Mouse (Mus musculus) CH12.LX (cell line): Measurements from ENCODE around the gene Tiam1. TPM values are rescaled to one million over a fixed set of nuclear protein-coding genes. Genes with fewer than 3 reads are reported as not detected.

ENCODE experiments used
- DNase-seq: peaks from one replicate; pipeline ENCODE4 v3.0.0-alpha.2; 2013; ENCODE audit errors: extremely low read depth
- H3K27ac ChIP-seq: 2 replicates; pipeline ENCODE4 v1.5.1; 2012; ENCODE audit warnings: low read depth, mild to moderate bottlenecking, control low read depth, moderate library complexity; ENCODE audit not compliant: insufficient read depth
- H3K27me3 ChIP-seq: replicated peaks from 2 replicates; pipeline ENCODE3; 2012; ENCODE audit warnings: inconsistent platforms
- H3K36me3 ChIP-seq, 2 experiments: replicated peaks in 1 of 2; 2 replicates each; pipeline versions ENCODE3 to v1.6.1; 2012; ENCODE audit warnings: inconsistent platforms in 1 of 2, low read length in 1 of 2, mild to moderate bottlenecking in 1 of 2, mixed read lengths in 1 of 2, moderate library complexity in 1 of 2; ENCODE audit not compliant: control insufficient read depth in 1 of 2, insufficient read depth in 1 of 2
- H3K4me1 ChIP-seq, 2 experiments: 2 replicates each; pipeline ENCODE4 v1.6.1; 2012; ENCODE audit warnings: inconsistent platforms in 1 of 2, moderate library complexity in 1 of 2; ENCODE audit not compliant: insufficient read depth in 2 of 2, control insufficient read depth in 1 of 2
- H3K4me2 ChIP-seq: 2 replicates; pipeline ENCODE4 v1.6.1; 2012; ENCODE audit warnings: low read depth, mild to moderate bottlenecking, control low read depth; ENCODE audit not compliant: poor library complexity, insufficient read depth, severe bottlenecking
- H3K4me3 ChIP-seq, 3 experiments: fragments of 150-350 bp in 1 of 3; sonication (generic) in 1 of 3; replicated peaks in 1 of 3; 2 replicates each; pipeline versions ENCODE3 to v1.5.1; 2011 to 2012; ENCODE audit warnings: low read depth in 2 of 3, low read length in 2 of 3, mild to moderate bottlenecking in 2 of 3, moderate library complexity in 2 of 3, control low read depth in 1 of 3, improper control_type of control experiment in 1 of 3, inconsistent platforms in 1 of 3, mixed read lengths in 1 of 3; ENCODE audit not compliant: poor library complexity in 1 of 3
- H3K79me2 ChIP-seq: replicated peaks from 2 replicates; pipeline ENCODE4 v1.6.1; 2012; ENCODE audit warnings: mild to moderate bottlenecking, moderate library complexity; ENCODE audit not compliant: control insufficient read depth, poor library complexity, insufficient read depth, severe bottlenecking; ENCODE audit errors: extremely low read depth
- H3K9ac ChIP-seq: 2 replicates; pipeline ENCODE4 v1.6.1; 2012; ENCODE audit warnings: low read depth, mild to moderate bottlenecking, control low read depth, moderate library complexity; ENCODE audit not compliant: insufficient read depth
- H3K9me3 ChIP-seq: replicated peaks from 2 replicates; pipeline ENCODE3; 2012; ENCODE audit warnings: low read length, inconsistent platforms, mixed read lengths
- BHLHE40 ChIP-seq: IDR thresholded peaks from 2 replicates; pipeline ENCODE4 v1.6.1; 2011; ENCODE audit warnings: mild to moderate bottlenecking, low read depth, low read length, improper control_type of control experiment
- CHD2 ChIP-seq: IDR thresholded peaks from 2 replicates; pipeline ENCODE4 v1.6.1; 2011; ENCODE audit warnings: low read length, improper control_type of control experiment
- CTCF ChIP-seq, 2 experiments: IDR thresholded peaks in 1 of 2; conservative IDR thresholded peaks in 1 of 2; 2 replicates each; pipeline ENCODE4 v1.5.1; 2011 to 2012; ENCODE audit warnings: low read depth in 2 of 2, low read length in 2 of 2, improper control_type of control experiment in 1 of 2, inconsistent platforms in 1 of 2, mild to moderate bottlenecking in 1 of 2, moderate library complexity in 1 of 2
- E2F4 ChIP-seq: IDR thresholded peaks from 2 replicates; pipeline ENCODE4 v1.6.1; 2011; ENCODE audit warnings: low read depth, low read length, improper control_type of control experiment; ENCODE audit not compliant: insufficient replicate concordance
- ELF1 ChIP-seq: IDR thresholded peaks from 2 replicates; pipeline ENCODE4 v1.6.1; 2014; ENCODE audit warnings: low read depth, mild to moderate bottlenecking, inconsistent platforms, low read length, improper control_type of control experiment
- JUN ChIP-seq: IDR thresholded peaks from 2 replicates; pipeline ENCODE4 v1.6.1; 2011; ENCODE audit warnings: low read depth, mild to moderate bottlenecking, low read length, improper control_type of control experiment, moderate library complexity; ENCODE audit not compliant: insufficient read depth
- KAT2A ChIP-seq: IDR thresholded peaks from 2 replicates; pipeline ENCODE4 v1.6.1; 2012; ENCODE audit warnings: low read length, improper control_type of control experiment, inconsistent platforms; ENCODE audit not compliant: insufficient replicate concordance
- MAFK ChIP-seq: IDR thresholded peaks from 2 replicates; pipeline ENCODE4 v1.6.1; 2011; ENCODE audit warnings: low read length, improper control_type of control experiment; ENCODE audit not compliant: insufficient replicate concordance
- MAX ChIP-seq: IDR thresholded peaks from 2 replicates; pipeline ENCODE4 v1.6.1; 2011; ENCODE audit warnings: low read length, improper control_type of control experiment
- MAZ ChIP-seq: IDR thresholded peaks from 2 replicates; pipeline ENCODE4 v1.6.1; 2012; ENCODE audit warnings: low read depth, mild to moderate bottlenecking, inconsistent platforms, low read length, improper control_type of control experiment, moderate library complexity
- MEF2A ChIP-seq: IDR thresholded peaks from 2 replicates; pipeline ENCODE4 v1.6.1; 2014; ENCODE audit warnings: low read depth, mild to moderate bottlenecking, inconsistent platforms, low read length, improper control_type of control experiment, borderline replicate concordance
- MXI1 ChIP-seq: IDR thresholded peaks from 2 replicates; pipeline ENCODE4 v1.6.1; 2011; ENCODE audit warnings: mild to moderate bottlenecking, low read depth, low read length, improper control_type of control experiment
- MYC ChIP-seq: IDR thresholded peaks from 2 replicates; pipeline ENCODE4 v1.6.1; 2011; ENCODE audit warnings: low read depth, mild to moderate bottlenecking, improper control_type of control experiment, low read length
- NELFE ChIP-seq: IDR thresholded peaks from 2 replicates; pipeline ENCODE4 v1.6.1; 2011; ENCODE audit warnings: low read depth, low read length, improper control_type of control experiment
- PAX5 ChIP-seq: IDR thresholded peaks from 2 replicates; pipeline ENCODE4 v1.6.1; 2012; ENCODE audit warnings: low read length, inconsistent platforms, mixed read lengths
- POLR2A ChIP-seq: IDR thresholded peaks from 2 replicates; pipeline ENCODE4 v1.6.1; 2011; ENCODE audit warnings: low read depth, mild to moderate bottlenecking, improper control_type of control experiment, low read length
- POLR2AphosphoS2 ChIP-seq: IDR thresholded peaks from 2 replicates; pipeline ENCODE4 v1.6.1; 2011; ENCODE audit warnings: low read depth, low read length, improper control_type of control experiment
- RAD21 ChIP-seq: IDR thresholded peaks from 2 replicates; pipeline ENCODE4 v1.6.1; 2011; ENCODE audit warnings: low read depth, mild to moderate bottlenecking, low read length, improper control_type of control experiment, moderate library complexity
- SIN3A ChIP-seq: IDR thresholded peaks from 2 replicates; pipeline ENCODE4 v1.6.1; 2012; ENCODE audit warnings: low read length, improper control_type of control experiment, inconsistent platforms
- TBP ChIP-seq: conservative IDR thresholded peaks from 2 replicates; pipeline ENCODE4 v1.6.1; 2011; ENCODE audit warnings: low read depth, low read length, improper control_type of control experiment
- TCF12 ChIP-seq: IDR thresholded peaks from 2 replicates; pipeline ENCODE4 v1.6.1; 2014; ENCODE audit warnings: low read depth, mild to moderate bottlenecking, inconsistent platforms, low read length, improper control_type of control experiment
- dilution Hi-C: fragments of 300-500 bp; cut with MboI; formaldehyde crosslinking; loops from 2 replicates; pipeline ENCODE4 v1.14.3; 2020; ENCODE audit warnings: low sequenced_read_pairs; ENCODE audit not compliant: extremely low pct_unique_long_range_greater_than_20kb, extremely low pct_ligation_motif_present
- in situ Hi-C: fragments of 300-500 bp; cut with MboI; formaldehyde crosslinking; loops from 3 replicates; pipeline ENCODE4 v1.14.3; 2019; ENCODE audit warnings: low sequenced_read_pairs, low pct_ligation_motif_present, low pct_unique_long_range_greater_than_20kb, mixed read lengths
- polyA plus RNA-seq: library from polyadenylated mRNA; unstranded; fragments of >175 nt; gene quantifications from 2 replicates; pipeline ENCODE4 v1.2.1, GENCODE M21; 2012; ENCODE audit warnings: low read depth; ENCODE audit not compliant: insufficient read length
- total RNA-seq, 2 experiments: library from RNA; depleted of rRNA; stranded (reverse); fragments of 300-350 nt in 1 of 2; fragments of >200 nt in 1 of 2; gene quantifications; 2 replicates each; pipeline ENCODE4 v1.2.3; 2012 to 2014

The Tiam1 gene
- total and polyA plus RNA-seq, 3 experiments: 0.03 to 0.40 (median 0.04) TPM

DNA sequence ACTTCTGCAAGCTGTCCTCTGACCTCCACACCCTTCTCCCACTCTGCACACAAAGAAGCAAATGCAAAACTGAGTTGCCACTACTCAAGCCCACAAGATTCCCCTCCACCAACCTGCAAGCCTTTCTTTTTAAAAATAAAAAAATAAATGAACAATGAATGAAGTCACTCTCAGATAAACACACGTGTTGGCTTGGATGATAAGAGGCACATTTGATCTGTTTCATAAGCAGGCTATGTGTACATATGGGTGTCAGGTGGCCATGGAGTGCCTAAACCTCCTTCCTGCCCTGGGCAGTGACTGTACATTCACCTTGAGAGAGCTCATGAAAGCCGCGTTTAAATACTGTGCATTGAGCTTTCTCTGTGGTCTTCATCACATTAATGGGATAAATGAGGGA lies 267.5 kb downstream of the Tiam1 start:
- no peak for DNase-seq
- dilution Hi-C loops (no loop called here), in situ Hi-C loops (no loop called here)

GRCm38 (mm10) chr16:89874012-89874704 lies 269.4 kb downstream of the Tiam1 start:
- no peak for TF ChIP-seq MYC
- TF ChIP-seq TBP: no peak
- TF ChIP-seq POLR2AphosphoS2: no peak
- no peak for TF ChIP-seq POLR2A
- TF ChIP-seq PAX5: no peak
- TF ChIP-seq MAZ: no peak
- no peak for TF ChIP-seq TCF12
- TF ChIP-seq RAD21: no peak
- TF ChIP-seq BHLHE40: no peak
- TF ChIP-seq KAT2A: no peak
- TF ChIP-seq MAFK: no peak
- no peak for TF ChIP-seq ELF1
- TF ChIP-seq CHD2: no peak
- no peak for TF ChIP-seq MAX
- no peak overlapping the region for H3K4me3 ChIP-seq
- H3K9ac ChIP-seq: no peak overlapping the region
- dilution Hi-C loops (no loop called here), in situ Hi-C loops (no loop called here)
- H3K27me3 ChIP-seq: no peaks in the 10 kb centered on the region
- no peak overlapping the region for H3K4me2 ChIP-seq
- peaks cover 0 to 28% of the 10 kb centered on the region in 2 experiments; a peak in 2 of 4 replicates for H3K4me1 ChIP-seq
- H3K79me2 ChIP-seq: no peaks in the 10 kb centered on the region
- no peaks in the 10 kb centered on the region for H3K36me3 ChIP-seq
- no peak for DNase-seq
- H3K27ac ChIP-seq: no peak overlapping the region
- H3K9me3 ChIP-seq: peaks cover 54% of the 10 kb centered on the region

More for the DNA sequence above, 267.5 kb downstream of the Tiam1 start:
- H3K36me3 ChIP-seq: no peaks in the 10 kb centered on the region
- H3K4me1 ChIP-seq: peaks cover 0 to 23% of the 10 kb centered on the region in 2 experiments; a peak in 2 of 4 replicates
- H3K9ac ChIP-seq: no peak overlapping the region
- no peaks in the 10 kb centered on the region for H3K79me2 ChIP-seq
- no peak overlapping the region for H3K4me3 ChIP-seq
- TF ChIP-seq KAT2A (no peak), MYC (no peak), SIN3A (no peak), JUN (no peak), MXI1 (no peak), E2F4 (no peak), TBP (no peak), CTCF (conservative IDR thresholded peaks at IDR 0.05 in 1 of 2, IDR thresholded peaks at IDR 0.05 in 1 of 2; ENCODE audit: low read depth in 2 of 2, low read length in 2 of 2) (no peak), MEF2A (no peak), MAZ (no peak), NELFE (no peak), MAFK (no peak), POLR2A (no peak)
- H3K9me3 ChIP-seq: peaks cover 50% of the 10 kb centered on the region
- no peak overlapping the region for H3K4me2 ChIP-seq
- H3K27me3 ChIP-seq: no peaks in the 10 kb centered on the region
- no peak overlapping the region for H3K27ac ChIP-seq
